Mouse (Mus musculus): ENCODE measurements around the gene Gm28053.

DNA sequence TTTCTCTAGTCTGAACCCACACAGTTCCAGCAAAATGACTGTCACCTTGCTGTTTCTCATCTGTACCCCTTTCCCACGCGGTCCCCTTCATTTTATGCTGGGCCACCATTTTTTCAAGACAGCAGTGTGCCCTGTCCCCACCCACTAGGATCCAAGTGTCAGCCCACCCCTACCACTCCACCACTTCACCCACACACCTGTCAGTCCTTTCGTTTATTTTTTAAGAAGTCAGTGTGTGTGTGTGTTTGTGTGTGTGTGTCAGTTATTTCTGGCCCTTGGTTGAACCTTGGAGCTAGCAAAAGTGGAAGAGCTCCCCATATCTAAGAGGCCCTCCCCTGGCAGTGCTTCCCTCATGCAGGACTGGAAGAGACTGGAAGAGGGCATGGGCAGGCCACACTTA lies 50.5 kb downstream of the Gm28053 start:
- TF ChIP-seq FLI1 (IDR thresholded peaks at IDR 0.05; ENCODE audit: low read length) (no peak), GATA1 (IDR thresholded peaks at IDR 0.05; ENCODE audit: borderline replicate concordance, low read length) (no peak)
